Mouse (Mus musculus) G1E (cell line): ENCODE results near the gene Rrp9. TPM values are rescaled to one million over a fixed set of nuclear protein-coding genes. Genes with fewer than 3 reads are reported as not detected.

Experiments used
- ATAC-seq: 2 replicates; pipeline ENCODE4 v1.8.0; 2016; ENCODE audit warnings: mild to moderate bottlenecking; ENCODE audit not compliant: insufficient number of reproducible peaks, poor library complexity, low FRiP score, severe bottlenecking; ENCODE audit errors: extremely low read depth
- DNase-seq: peaks from one replicate; pipeline ENCODE4 v3.0.0; 2012; ENCODE audit warnings: low spot score
- H3K27me3 ChIP-seq: 2 replicates; pipeline ENCODE4 v1.6.1; 2012; ENCODE audit warnings: mild to moderate bottlenecking, low read length, inconsistent platforms; ENCODE audit not compliant: insufficient read depth
- H3K36me3 ChIP-seq: replicated peaks from 2 replicates; pipeline ENCODE3; 2012; ENCODE audit warnings: mild to moderate bottlenecking, inconsistent platforms
- H3K4me1 ChIP-seq: 2 replicates; pipeline ENCODE4 v1.6.1; 2012; ENCODE audit warnings: low read depth, low read length, inconsistent platforms, mixed read lengths; ENCODE audit not compliant: insufficient read depth
- H3K4me3 ChIP-seq: 2 replicates; pipeline ENCODE4 v1.5.1; 2012; ENCODE audit warnings: low read depth, mild to moderate bottlenecking, inconsistent platforms, low read length, moderate library complexity, mixed read lengths
- H3K9me3 ChIP-seq: replicated peaks from 2 replicates; pipeline ENCODE4 v1.6.1; 2012; ENCODE audit warnings: inconsistent platforms
- CTCF ChIP-seq: IDR thresholded peaks from 2 replicates; pipeline ENCODE4 v1.5.1; 2012; ENCODE audit warnings: low read depth, low read length, inconsistent platforms, mixed read lengths
- GATA1 ChIP-seq: IDR thresholded peaks from 2 replicates; pipeline ENCODE4 v1.6.1; 2012; ENCODE audit warnings: borderline replicate concordance, low read length, inconsistent platforms, mixed read lengths
- GATA2 ChIP-seq: IDR thresholded peaks from 2 replicates; pipeline ENCODE4 v1.6.1; 2012; ENCODE audit warnings: low read depth, low read length, inconsistent platforms, borderline replicate concordance
- POLR2AphosphoS5 ChIP-seq: IDR thresholded peaks from 2 replicates; pipeline ENCODE4 v1.6.1; 2012; ENCODE audit warnings: low read depth, low read length, inconsistent platforms; ENCODE audit not compliant: insufficient replicate concordance
- TAL1 ChIP-seq: conservative IDR thresholded peaks from 2 replicates; pipeline ENCODE4 v1.6.1; 2012; ENCODE audit warnings: low read depth, low read length, inconsistent platforms, mixed read lengths
- polyA plus RNA-seq: library from polyadenylated mRNA; stranded (reverse); fragments of >175 nt; gene quantifications from 2 replicates; pipeline ENCODE4 v1.2.3, GENCODE M21; 2012
- total RNA-seq, 2 experiments: library from RNA; stranded (forward) in 1 of 2; stranded (reverse) in 1 of 2; fragments of 200-1000 nt in 1 of 2; fragments of >200 nt in 1 of 2; fragmentation: Nextera tagmentation in 1 of 2; gene quantifications; 2 replicates each; pipeline ENCODE4 v1.2.3; 2014 to 2017

Gene Rrp9
- total and polyA plus RNA-seq, 3 experiments = 25.7 to 357 (median 32.6) TPM

GRCm38 (mm10) chr9:106454888-106455681 lies 20.7 kb upstream of the Rrp9 start:
- no peak overlapping the region for H3K4me3 ChIP-seq
- H3K27me3 ChIP-seq = peaks cover 90% of the 10 kb centered on the region
- peaks cover 48% of the 10 kb centered on the region for H3K4me1 ChIP-seq

GRCm38 (mm10) chr9:106456325-106457162 lies 19.2 kb upstream of the Rrp9 start:
- H3K27me3 ChIP-seq = peaks cover 86% of the 10 kb centered on the region
- DNase-seq (no peak), ATAC-seq (no peak)
- TF ChIP-seq TAL1 (no peak), POLR2AphosphoS5 (no peak), CTCF (no peak), GATA2 (no peak), GATA1 (no peak)
- H3K4me1 ChIP-seq = peaks cover 35% of the 10 kb centered on the region
- no peak overlapping the region for H3K4me3 ChIP-seq
- H3K36me3 ChIP-seq = no peaks in the 10 kb centered on the region
- no peaks in the 10 kb centered on the region for H3K9me3 ChIP-seq

More at GRCm38 (mm10) chr9:106454888-106455681, 20.7 kb upstream of the Rrp9 start:
- ATAC-seq (no peak), DNase-seq (no peak)
- no peaks in the 10 kb centered on the region for H3K9me3 ChIP-seq
- TF ChIP-seq TAL1 = no peak
- no peak for TF ChIP-seq GATA2
- TF ChIP-seq GATA1 = no peak
- TF ChIP-seq CTCF = no peak
- no peak for TF ChIP-seq POLR2AphosphoS5
- H3K36me3 ChIP-seq = no peaks in the 10 kb centered on the region

GRCm38 (mm10) chr9:106457163-106457559 lies 18.6 kb upstream of the Rrp9 start:
- no peak for DNase-seq
- ATAC-seq = no peak
- Histone ChIP-seq H3K4me1 (peaks cover 30% of the 10 kb centered on the region), H3K27me3 (peaks cover 84% of the 10 kb centered on the region), H3K36me3 (no peaks in the 10 kb centered on the region), H3K9me3 (no peaks in the 10 kb centered on the region), H3K4me3 (no peak overlapping the region)
- TF ChIP-seq GATA1 (no peak), CTCF (no peak), TAL1 (no peak), POLR2AphosphoS5 (no peak), GATA2 (no peak)

GRCm38 (mm10) chr9:106457920-106458319 lies 17.8 kb upstream of the Rrp9 start:
- Histone ChIP-seq H3K27me3 (peaks cover 78% of the 10 kb centered on the region), H3K36me3 (no peaks in the 10 kb centered on the region), H3K4me3 (no peak overlapping the region), H3K9me3 (no peaks in the 10 kb centered on the region), H3K4me1 (peaks cover 23% of the 10 kb centered on the region)
- no peak for TF ChIP-seq TAL1
- no peak for DNase-seq
- ATAC-seq = no peak

GRCm38 (mm10) chr9:106459946-106460345 lies 15.8 kb upstream of the Rrp9 start:
- TF ChIP-seq GATA1 (no peak), CTCF (no peak), GATA2 (no peak), TAL1 (no peak), POLR2AphosphoS5 (no peak)
- peaks cover 70% of the 10 kb centered on the region for H3K27me3 ChIP-seq
- H3K36me3 ChIP-seq = no peaks in the 10 kb centered on the region
- no peak for ATAC-seq
- DNase-seq = no peak
- peaks cover 7% of the 10 kb centered on the region for H3K4me1 ChIP-seq
- no peak overlapping the region for H3K4me3 ChIP-seq
- peaks cover 4% of the 10 kb centered on the region for H3K9me3 ChIP-seq

GRCm38 (mm10) chr9:106460401-106461025 lies 15.2 kb upstream of the Rrp9 start:
- no peak for ATAC-seq
- Histone ChIP-seq H3K27me3 (peaks cover 64% of the 10 kb centered on the region), H3K4me3 (no peak overlapping the region), H3K4me1 (peaks cover 3% of the 10 kb centered on the region; the same call in 1 of the 2 replicates), H3K9me3 (peaks cover 9% of the 10 kb centered on the region), H3K36me3 (no peaks in the 10 kb centered on the region)
- no peak for TF ChIP-seq CTCF
- DNase-seq = no peak
